11 mouse cellular contexts compared by ENCODE assay signal in the genomic region with DNA sequence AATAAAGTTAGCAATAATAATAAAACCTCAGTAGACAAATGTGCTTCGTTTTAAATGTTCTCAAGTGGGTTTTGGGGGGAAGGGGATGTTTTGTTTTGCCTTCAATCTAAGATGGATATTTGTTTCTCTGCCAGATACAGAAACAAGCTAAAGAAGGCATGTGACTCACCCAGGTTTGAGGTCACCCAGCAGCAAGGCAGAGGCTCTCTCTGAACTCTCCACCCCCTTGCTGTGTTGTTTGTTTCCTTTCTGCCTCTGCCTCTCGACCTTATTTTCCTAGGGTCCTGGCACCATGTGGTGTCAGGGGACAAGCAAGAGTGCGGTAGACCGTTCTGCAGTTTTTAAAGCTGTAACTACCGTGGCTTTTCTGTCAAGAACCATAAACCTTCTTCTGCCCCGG. TPM values are rescaled to one million over a fixed set of nuclear protein-coding genes. Genes with fewer than 3 reads are reported as not detected.
DNase-seq lines count a peak whose midpoint lies in the region; ATAC-seq and TF ChIP-seq lines count a peak whose summit lies in the region.
"Had no signal": no experiment of that assay in that cellular context is flagged by ENCODE, and none has a peak within 500 bp of the region (broad histone marks: within the 10 kb centered on the region; RNA-seq: fewer than 3 reads in every experiment).

No protein-coding gene starts in this region.

- H3K4me3 ChIP-seq in embryonic facial prominence, embryonic 13.5 days: no peak overlapping the region
- no peak overlapping the region for H3K4me3 ChIP-seq in embryonic facial prominence, embryonic 10.5 days
- no peak overlapping the region for H3K4me3 ChIP-seq in kidney, embryonic 15.5 days (replicated peaks)
- H3K4me3 ChIP-seq in liver, embryonic 14.5 days (ENCODE audit: insufficient read depth in 1 of 2, low read depth in 2 of 2, low read length in 2 of 2): no peak overlapping the region

- H3K4me2 ChIP-seq in embryonic facial prominence, embryonic 13.5 days: no peak overlapping the region
- H3K4me2 ChIP-seq in kidney, embryonic 15.5 days: 0 out of 2 replicates have a peak overlapping the region, but pooled peaks have one; percentile 17
- H3K4me2 ChIP-seq in liver, embryonic 14.5 days (ENCODE audit: low read depth): peak overlapping the region; percentile 32; the same call in 1 of the 2 replicates

- WGBS in embryonic facial prominence, embryonic 13.5 days: 37% methylated on average over 6 of the region's 6 CpGs
- 39% methylated on average over 6 of the region's 6 CpGs for WGBS in embryonic facial prominence, embryonic 10.5 days
- WGBS in kidney, embryonic 15.5 days: 24% methylated on average over 6 of the region's 6 CpGs
- WGBS in liver, embryonic 14.5 days (ENCODE audit: insufficient replicate concordance): 21% methylated on average over 6 of the region's 6 CpGs

- no peak for TF ChIP-seq EP300 in liver, embryonic 14.5 days (IDR thresholded peaks at IDR 0.05; ENCODE audit: low read depth)

- 0 out of 2 replicates have a peak, but pooled peaks cover 6% of the 10 kb centered on the region for H3K27me3 ChIP-seq in embryonic facial prominence, embryonic 13.5 days
- H3K27me3 ChIP-seq in embryonic facial prominence, embryonic 10.5 days (replicated peaks; ENCODE audit: low read depth, poor library complexity, severe bottlenecking): peaks cover 10% of the 10 kb centered on the region
- H3K27me3 ChIP-seq in kidney, embryonic 15.5 days: peaks cover 4% of the 10 kb centered on the region; the same call in 1 of the 2 replicates
- no peaks in the 10 kb centered on the region for H3K27me3 ChIP-seq in liver, embryonic 14.5 days (ENCODE audit: control insufficient read depth, insufficient read depth, low read length)

- H3K36me3 ChIP-seq in embryonic facial prominence, embryonic 13.5 days: no peaks in the 10 kb centered on the region
- no peaks in the 10 kb centered on the region for H3K36me3 ChIP-seq in embryonic facial prominence, embryonic 10.5 days (replicated peaks)
- no peaks in the 10 kb centered on the region for H3K36me3 ChIP-seq in kidney, embryonic 15.5 days
- no peaks in the 10 kb centered on the region for H3K36me3 ChIP-seq in liver, embryonic 14.5 days (replicated peaks; ENCODE audit: control insufficient read depth, insufficient read depth, low read depth)

- H3K4me1 ChIP-seq in embryonic facial prominence, embryonic 13.5 days: no peaks in the 10 kb centered on the region; the same call in 1 of the 2 replicates
- 0 out of 2 replicates have a peak, but pooled peaks cover 3% of the 10 kb centered on the region for H3K4me1 ChIP-seq in embryonic facial prominence, embryonic 10.5 days
- H3K4me1 ChIP-seq in kidney, embryonic 15.5 days: peaks cover 7% of the 10 kb centered on the region
- no peaks in the 10 kb centered on the region; a peak in 1 of 4 replicates for H3K4me1 ChIP-seq in liver, embryonic 14.5 days (replicated peaks; ENCODE audit: control insufficient read depth in 2 of 2, insufficient read depth in 2 of 2, low read length in 1 of 2)

- DNase-seq in embryonic facial prominence, embryonic 10.5 days (ENCODE audit: low spot score): no peak
- DNase-seq in kidney, postnatal 10 days: no peak
- DNase-seq in MN1 (ENCODE audit: low spot score): peak; percentile 47
- no peak for DNase-seq in liver, embryonic 14.5 days (ENCODE audit: low read depth in 3 of 3, low spot score in 3 of 3)
- no peak for DNase-seq in thymus, postnatal 4 days
- DNase-seq in thymus, adult 18-20 months: no peak
- DNase-seq: cerebellum, postnatal 36 days; kidney, adult 9 months had no signal

- H3K9ac ChIP-seq in embryonic facial prominence, embryonic 13.5 days: 0 out of 2 replicates have a peak overlapping the region, but pooled peaks have one; percentile 21
- H3K9ac ChIP-seq in kidney, embryonic 15.5 days: no peak overlapping the region
- H3K9ac ChIP-seq in liver, embryonic 14.5 days (replicated peaks): no peak overlapping the region

- no peak overlapping the region for H3K27ac ChIP-seq in embryonic facial prominence, embryonic 13.5 days
- H3K27ac ChIP-seq in embryonic facial prominence, embryonic 10.5 days (replicated peaks): no peak overlapping the region
- H3K27ac ChIP-seq in kidney, embryonic 15.5 days: no peak overlapping the region
- no peak overlapping the region for H3K27ac ChIP-seq in liver, embryonic 14.5 days

- TF ChIP-seq CTCF in liver, embryonic 14.5 days (IDR thresholded peaks at IDR 0.05; ENCODE audit: low read depth): no peak

- ATAC-seq in embryonic facial prominence, embryonic 13.5 days (ENCODE audit: insufficient number of reproducible peaks, insufficient read depth, low FRiP score, low TSS enrichment, low read depth): no peak
- no peak for ATAC-seq in kidney, embryonic 15.5 days (replicated peaks; ENCODE audit: low FRiP score)
- no peak for ATAC-seq in liver, embryonic 14.5 days (ENCODE audit: insufficient read depth)
- ATAC-seq: lung, postnatal 0 days had no signal

- no peaks in the 10 kb centered on the region for H3K9me3 ChIP-seq in embryonic facial prominence, embryonic 13.5 days
- no peaks in the 10 kb centered on the region for H3K9me3 ChIP-seq in embryonic facial prominence, embryonic 10.5 days
- H3K9me3 ChIP-seq in kidney, embryonic 15.5 days (replicated peaks): no peaks in the 10 kb centered on the region
- no peaks in the 10 kb centered on the region for H3K9me3 ChIP-seq in liver, embryonic 14.5 days (ENCODE audit: control insufficient read depth, low read length)

RNA-seq across cellular contexts. Expression of a gene that starts 8.6 kb away (rescaled TPM):
- 3.7 and 3.9 TPM in 2 replicates for polyA plus RNA-seq in embryonic facial prominence, embryonic 13.5 days (2015; fragmentation: Nextera tagmentation; extraction: Ambion mirVana)
- 6.0 and 6.3 TPM in 2 replicates for polyA plus RNA-seq in embryonic facial prominence, embryonic 10.5 days (2016; fragmentation: Nextera tagmentation; extraction: Ambion mirVana)
- 3.4 TPM in 2 replicates for polyA plus RNA-seq in kidney, embryonic 15.5 days (2015; fragmentation: Nextera tagmentation; extraction: Ambion mirVana)
- polyA plus RNA-seq in liver, embryonic 14.5 days (2012; rRNA removed): 0.70 and 0.80 TPM in 2 replicates
- 0.52 and 0.88 TPM in 2 replicates for polyA plus RNA-seq in liver, embryonic 14.5 days (2014; fragmentation: Nextera tagmentation; extraction: Ambion mirVana)
